Mouse (Mus musculus) brain, embryonic 14.5 days (tissue): ENCODE data around the gene Add2.

Source experiments
- CTCF ChIP-seq: fragments of 200-500 bp; IDR thresholded peaks from 2 replicates; pipeline ENCODE4 v1.5.1; 2012; ENCODE audit warnings: inconsistent platforms, mild to moderate bottlenecking, moderate library complexity, borderline replicate concordance; ENCODE audit not compliant: insufficient read depth, insufficient read length; ENCODE audit errors: extremely low read depth
- POLR2A ChIP-seq: fragments of 200-500 bp; IDR thresholded peaks from 2 replicates; pipeline ENCODE4 v1.6.1; 2012; ENCODE audit warnings: mild to moderate bottlenecking, inconsistent platforms, borderline replicate concordance; ENCODE audit not compliant: poor library complexity, insufficient read depth, insufficient read length, severe bottlenecking; ENCODE audit errors: extremely low read depth

DNA sequence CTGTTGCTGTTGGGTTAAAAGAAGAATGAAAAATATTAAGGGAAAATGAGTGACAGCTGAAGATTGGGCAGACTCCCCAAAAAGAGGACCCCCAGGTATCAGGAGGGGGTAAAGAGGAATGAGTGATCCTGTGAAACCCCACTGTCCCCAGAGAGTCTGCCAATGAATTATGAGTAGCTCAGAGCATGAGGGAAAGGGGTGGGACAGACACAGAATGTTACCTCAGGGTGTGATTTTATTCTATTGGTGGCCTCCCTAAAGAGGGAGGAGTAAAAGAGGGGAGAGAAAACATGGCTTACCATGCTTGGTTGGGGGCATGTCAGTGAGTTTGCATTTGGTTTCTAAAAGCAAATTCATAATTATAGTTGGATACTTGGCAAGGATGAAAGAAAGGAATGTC is 50.8 kb downstream of the Add2 start:
- no peak for TF ChIP-seq CTCF
- no peak for TF ChIP-seq POLR2A
